Mouse (Mus musculus) kidney, adult 8-10 months (tissue): Measurements from ENCODE around the gene Atp6v0d1.

ENCODE experiments used
- DNase-seq, 2 experiments: peaks; one replicate each; pipeline ENCODE4 v3.0.0; 2022

Atp6v0d1 gene

DNA sequence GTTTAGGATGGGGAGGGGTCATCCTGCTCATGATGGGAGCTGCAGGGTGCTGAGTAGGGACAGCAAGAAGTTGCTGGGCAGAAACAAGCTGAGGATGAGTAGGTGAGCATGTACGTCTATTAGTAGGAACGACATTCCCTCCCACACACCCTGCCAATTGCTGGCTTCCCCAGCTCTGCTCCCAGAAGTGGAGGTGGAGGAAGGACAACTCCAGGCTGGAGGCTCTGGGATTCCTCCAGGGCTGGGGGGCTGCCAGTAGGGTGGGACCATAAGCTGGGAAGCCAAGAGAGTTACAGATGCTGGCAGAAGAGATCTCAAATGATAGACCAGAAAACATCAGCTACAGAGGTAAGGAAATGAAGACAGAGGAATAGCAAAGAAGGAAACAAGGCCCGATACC, 29.3 kb downstream of the Atp6v0d1 start:
- DNase-seq, result no peak

DNA sequence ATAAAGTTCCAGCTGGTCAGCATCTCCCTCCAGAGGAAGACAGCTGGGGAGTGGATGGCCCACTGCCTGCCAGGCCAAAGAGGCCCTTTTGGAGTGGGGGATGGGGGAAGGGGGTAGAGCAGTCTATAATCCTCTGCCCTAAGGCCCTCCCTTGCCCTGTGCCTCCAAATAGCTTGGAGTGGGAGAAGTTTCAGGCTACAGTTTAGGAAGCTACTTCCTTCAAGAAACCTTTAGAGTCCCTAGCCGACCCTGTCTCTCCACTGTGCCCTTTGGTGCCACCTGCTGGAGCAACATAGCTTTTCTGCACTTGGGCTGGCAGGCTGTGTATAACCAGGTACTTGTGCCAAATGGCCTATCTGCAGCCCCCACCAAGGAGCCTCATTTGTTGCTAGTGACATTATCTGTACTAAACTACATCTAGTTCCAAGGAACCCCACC, 31.9 kb downstream of the Atp6v0d1 start:
- DNase-seq, result peak; percentile 48 to 76

DNA sequence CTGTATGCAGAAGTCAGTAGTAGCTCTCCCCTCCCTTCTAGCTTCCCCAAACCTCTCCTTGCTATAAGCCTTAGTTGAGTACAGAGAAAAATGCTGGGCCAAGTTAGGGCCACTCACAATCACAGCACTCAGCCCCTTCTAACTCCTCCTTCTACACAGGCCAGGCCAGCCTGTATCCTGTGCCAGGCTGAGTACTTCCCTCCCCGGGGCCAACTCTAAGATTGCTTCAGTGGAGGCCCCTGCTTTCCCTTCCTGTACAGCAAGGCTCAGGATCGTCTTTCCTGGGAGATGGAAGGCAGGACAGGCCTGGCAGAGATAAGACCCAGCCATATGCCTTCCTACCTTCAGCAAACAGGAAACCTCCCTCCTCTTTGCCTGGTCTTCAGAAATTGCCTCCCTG, 32.4 kb downstream of the Atp6v0d1 start:
- no peak for DNase-seq

DNA sequence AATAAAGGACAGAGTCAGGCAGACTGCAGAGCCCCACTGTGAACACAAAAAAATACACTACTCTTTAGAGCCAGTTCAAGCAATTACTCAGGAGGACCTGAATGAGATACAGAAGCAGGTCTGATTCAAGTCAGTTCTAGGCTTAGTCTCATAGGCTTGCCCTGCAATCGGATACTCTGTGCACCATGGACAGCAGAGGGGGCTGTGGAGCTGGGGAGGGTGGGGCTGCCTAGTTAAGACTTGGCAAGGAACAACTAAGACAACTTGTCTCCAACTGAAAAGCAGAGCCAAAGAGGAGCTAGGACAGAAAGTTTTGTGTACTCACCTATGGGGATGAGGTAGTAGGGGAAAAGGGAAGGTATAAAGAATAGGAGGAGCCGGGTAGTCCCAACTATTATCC, 34.1 kb downstream of the Atp6v0d1 start:
- peak; percentile 43 to 61 for DNase-seq

GRCm38 (mm10) chr8:105529271-105529670, 36.6 kb downstream of the Atp6v0d1 start:
- DNase-seq, result no peak

- DNase-seq, result no peak
These were observed 37.6 kb downstream of the Atp6v0d1 start for GRCm38 (mm10) chr8:105528206-105528605.

DNA sequence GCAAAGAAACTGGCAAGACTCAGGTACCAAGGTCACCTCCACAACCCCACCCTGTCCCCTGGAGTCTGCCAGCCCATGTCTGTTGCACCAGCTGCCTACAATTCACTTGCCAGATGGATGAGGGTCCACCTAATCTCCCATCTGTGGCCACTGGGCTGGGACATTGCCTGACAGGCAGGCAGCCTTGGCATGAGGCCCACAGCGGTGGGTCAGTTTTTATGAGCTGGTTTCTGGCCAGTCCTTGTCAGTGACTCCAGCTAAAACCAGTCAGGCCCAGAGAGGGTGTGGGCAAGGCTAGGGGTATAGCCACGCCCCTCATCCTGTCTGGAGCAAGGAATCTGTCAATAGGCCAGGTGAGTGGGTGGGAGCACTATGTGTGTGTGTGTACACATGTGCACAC, 38.7 kb downstream of the Atp6v0d1 start:
- peak; percentile 71 to 85 for DNase-seq

DNA sequence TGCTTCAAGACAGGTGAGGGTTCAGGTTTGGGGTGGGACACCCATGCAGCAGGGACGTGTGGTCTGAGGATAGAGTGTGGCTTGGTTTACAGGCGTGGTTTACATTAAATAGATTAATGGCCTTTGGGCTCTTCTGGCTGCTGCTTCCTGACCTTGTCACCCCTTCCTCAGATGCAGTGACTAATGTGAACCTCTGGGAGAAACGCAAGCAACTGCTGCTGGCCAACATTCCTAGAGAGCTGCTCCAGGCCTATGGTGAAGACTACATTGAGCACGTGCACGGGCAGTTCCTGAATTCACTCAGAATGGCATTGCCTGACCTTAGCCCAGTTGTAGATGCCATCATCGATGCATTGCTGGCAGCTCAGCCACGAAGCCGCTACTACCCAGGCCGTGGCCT, 43.0 kb downstream of the Atp6v0d1 start:
- DNase-seq, result no peak

- no peak for DNase-seq
These were observed 43.7 kb downstream of the Atp6v0d1 start for GRCm38 (mm10) chr8:105521995-105522769.

- DNase-seq, result no peak
These were observed 44.8 kb downstream of the Atp6v0d1 start for GRCm38 (mm10) chr8:105521061-105521460.

DNA sequence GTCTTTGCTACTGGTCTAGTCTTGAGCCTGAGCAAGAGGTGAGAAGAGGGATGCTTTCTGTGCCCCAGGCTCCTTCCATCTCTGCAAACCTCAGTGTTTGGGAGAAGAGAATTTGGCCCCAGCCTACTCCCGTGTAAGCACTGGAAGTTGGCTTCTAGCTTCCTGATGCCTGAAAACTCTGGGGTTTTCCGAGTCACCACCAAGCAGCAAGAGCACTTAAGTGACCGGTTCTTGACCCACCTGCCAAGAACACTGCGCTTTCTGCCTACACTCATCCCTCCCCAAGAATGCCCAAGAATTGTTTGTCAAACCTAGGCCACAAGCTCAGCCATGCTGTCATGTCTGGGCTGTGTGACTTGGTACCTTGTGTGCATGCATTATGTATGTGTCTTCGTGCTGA, 45.3 kb downstream of the Atp6v0d1 start:
- DNase-seq, result no peak

DNA sequence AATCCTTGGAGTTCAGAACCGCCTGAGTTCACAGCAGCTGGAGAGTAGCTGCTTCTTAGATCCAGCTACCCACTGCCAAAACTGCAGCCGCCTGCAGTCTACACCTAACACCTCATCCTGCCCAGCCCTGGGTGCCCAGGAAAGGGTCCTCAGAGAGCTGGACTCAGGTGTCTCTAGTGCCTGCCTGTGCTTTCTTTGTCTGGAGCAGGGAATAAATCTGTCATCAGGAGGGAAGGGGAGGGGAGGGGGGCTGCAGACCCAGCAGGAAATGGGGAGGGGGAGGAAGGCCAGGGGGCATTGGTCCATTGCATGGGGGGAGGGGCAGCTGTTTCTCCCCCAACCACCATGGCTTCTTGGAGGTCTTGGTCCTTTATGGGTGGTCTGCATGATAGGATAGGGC, 46.3 kb downstream of the Atp6v0d1 start:
- no peak for DNase-seq

- DNase-seq, result peak; percentile 41 to 46
These were observed 47.2 kb downstream of the Atp6v0d1 start, which contains the start of gene Hsd11b2 for GRCm38 (mm10) chr8:105518436-105519313. TSS of gene Hsd11b2 (plus strand) at chr8:105518755.

GRCm38 (mm10) chr8:105517346-105517745, 48.5 kb downstream of the Atp6v0d1 start:
- no peak for DNase-seq

- peak; percentile 71 to 81 for DNase-seq
These were observed 49.7 kb downstream of the Atp6v0d1 start for GRCm38 (mm10) chr8:105516018-105516645.

GRCm38 (mm10) chr8:105514656-105515055, 51.2 kb downstream of the Atp6v0d1 start:
- DNase-seq, result no peak

- no peak for DNase-seq
These were observed 51.7 kb downstream of the Atp6v0d1 start for GRCm38 (mm10) chr8:105514194-105514593.

GRCm38 (mm10) chr8:105509997-105510735, 55.7 kb downstream of the Atp6v0d1 start:
- DNase-seq, result no peak

- DNase-seq, result no peak
These were observed 57.1 kb downstream of the Atp6v0d1 start for GRCm38 (mm10) chr8:105508758-105509157.

DNA sequence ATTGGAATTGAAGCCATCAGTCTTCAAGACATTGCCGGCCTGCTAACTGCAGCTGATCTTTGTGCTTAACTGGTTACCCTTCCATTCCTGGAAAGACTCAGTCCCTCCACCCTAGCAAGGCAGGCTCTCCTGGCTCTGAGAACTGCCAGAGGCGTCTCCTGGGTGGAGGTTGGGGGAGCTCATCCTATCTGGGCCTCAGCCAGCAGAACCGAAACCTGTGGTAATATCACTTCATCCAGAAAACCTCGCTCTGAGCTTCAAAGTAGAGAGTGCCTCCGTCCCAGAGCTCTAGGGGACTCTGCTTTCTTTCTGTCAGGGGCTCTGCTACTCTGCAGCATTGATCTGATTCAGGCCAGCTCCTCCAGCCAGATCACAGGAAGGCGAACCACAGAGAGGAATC, 58.9 kb downstream of the Atp6v0d1 start:
- no peak for DNase-seq

GRCm38 (mm10) chr8:105504617-105505016, 61.2 kb downstream of the Atp6v0d1 start:
- no peak for DNase-seq

DNA sequence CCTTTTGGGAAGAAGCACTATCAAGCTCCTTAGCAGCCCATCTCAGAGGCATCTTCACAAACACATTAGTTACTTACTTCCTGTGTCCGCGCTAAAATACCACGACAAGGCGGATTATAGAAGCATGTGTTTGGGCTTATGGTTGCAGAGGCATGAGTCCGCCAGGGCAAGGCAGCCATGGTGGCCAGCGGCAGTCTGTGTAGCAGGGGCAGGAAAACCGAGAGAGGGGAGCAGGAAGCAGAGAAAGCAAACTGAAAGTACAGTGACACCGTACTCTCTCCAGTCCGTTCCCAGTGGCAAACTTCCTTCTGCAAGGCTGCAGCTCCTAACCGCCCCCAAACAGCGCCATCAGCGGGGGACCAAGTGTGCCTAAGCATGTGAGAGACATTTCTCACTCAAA, 66.1 kb downstream of the Atp6v0d1 start:
- no peak for DNase-seq
